Mouse (Mus musculus) inflammation-experienced regulatory T-cells, adult 6 months (primary cell): ENCODE data around the gene Anapc11. TPM values are rescaled to one million over a fixed set of nuclear protein-coding genes. Genes with fewer than 3 reads are reported as not detected.
"Not testable (repeated sequence)": the region's sequence is repeated elsewhere in the genome, so short reads cannot be mapped to it uniquely, and the experiment has no call there.

Experiments used
- ATAC-seq: one replicate; pipeline ENCODE4 v1.8.0; 2017
- polyA plus RNA-seq, 3 experiments: library from polyadenylated mRNA; unstranded; fragments of 100-300 nt; shearing (Covaris generic); gene quantifications; one replicate each; pipeline ENCODE4 v1.2.1; 2017

Gene Anapc11
- polyA plus RNA-seq, 3 experiments from 2014 or later, result 110 to 147 (median 129) TPM

- ATAC-seq, result no peak
Observed at GRCm38 (mm10) chr11:120575940-120576339, 22.3 kb upstream of the Anapc11 start.

- ATAC-seq, result no peak
Observed at GRCm38 (mm10) chr11:120576365-120576981, 21.7 kb upstream of the Anapc11 start.

- no peak for ATAC-seq
Observed at GRCm38 (mm10) chr11:120577211-120578023, 20.8 kb upstream of the Anapc11 start.

- ATAC-seq, result no peak
Observed at GRCm38 (mm10) chr11:120578024-120578693, 20.1 kb upstream of the Anapc11 start.

- ATAC-seq, result no peak
Observed at GRCm38 (mm10) chr11:120578694-120579243, 19.5 kb upstream of the Anapc11 start.

GRCm38 (mm10) chr11:120579316-120580107 is 18.7 kb upstream of the Anapc11 start:
- ATAC-seq, result peak; percentile 29

GRCm38 (mm10) chr11:120580190-120580589 is 18.0 kb upstream of the Anapc11 start:
- no peak for ATAC-seq

- no peak for ATAC-seq
Observed at GRCm38 (mm10) chr11:120580871-120581331, 17.3 kb upstream of the Anapc11 start.

GRCm38 (mm10) chr11:120581490-120582267 is 16.5 kb upstream of the Anapc11 start, which contains the start of gene Arhgdia:
TSS of gene Arhgdia (minus strand) at chr11:120581624.
- ATAC-seq, result peak; percentile 70

GRCm38 (mm10) chr11:120582268-120582981 is 15.8 kb upstream of the Anapc11 start:
- no peak for ATAC-seq

GRCm38 (mm10) chr11:120582982-120583293 is 15.3 kb upstream of the Anapc11 start:
- not testable (repeated sequence) for ATAC-seq

- ATAC-seq, result no peak
Observed at GRCm38 (mm10) chr11:120583937-120584336, 14.3 kb upstream of the Anapc11 start.

GRCm38 (mm10) chr11:120588531-120588930 is 9.7 kb upstream of the Anapc11 start:
- ATAC-seq, result no peak

- peak; percentile 19 for ATAC-seq
Observed at GRCm38 (mm10) chr11:120597240-120598235, 683 bp upstream of the Anapc11 start.

- ATAC-seq, result no peak
Observed at GRCm38 (mm10) chr11:120598990-120599549, 849 bp downstream of the Anapc11 start.

- ATAC-seq, result peak; percentile 49
Observed at GRCm38 (mm10) chr11:120600716-120601115, 2.5 kb downstream of the Anapc11 start.

- ATAC-seq, result no peak
Observed at GRCm38 (mm10) chr11:120603545-120603944, 5.3 kb downstream of the Anapc11 start.

GRCm38 (mm10) chr11:120605667-120606066 is 7.4 kb downstream of the Anapc11 start:
- no peak for ATAC-seq

GRCm38 (mm10) chr11:120606764-120607163 is 8.5 kb downstream of the Anapc11 start:
- ATAC-seq, result no peak
